Mouse (Mus musculus) spleen, adult 2 months (tissue): ENCODE data around the gene Clpb.

Experiments
- CTCF ChIP-seq: fragments of 200-500 bp; IDR thresholded peaks from 2 replicates; pipeline ENCODE4 v1.5.1; 2011; ENCODE audit warnings: mild to moderate bottlenecking, inconsistent platforms; ENCODE audit not compliant: insufficient read depth, insufficient read length, insufficient replicate concordance; ENCODE audit errors: extremely low read depth
- POLR2A ChIP-seq: fragments of 200-500 bp; IDR thresholded peaks from 2 replicates; pipeline ENCODE4 v1.6.1; 2011; ENCODE audit warnings: low read depth, low read length, inconsistent platforms

- TF ChIP-seq CTCF = no peak
- TF ChIP-seq POLR2A = no peak
Observed at GRCm38 (mm10) chr7:101767335-101767907, 104.0 kb downstream of the Clpb start.
